Mouse (Mus musculus) hindbrain, embryonic 16.5 days (tissue): ENCODE results near the gene Dpp9. TPM values are rescaled to one million over a fixed set of nuclear protein-coding genes. Genes with fewer than 3 reads are reported as not detected.
A peak's percentile ranks its signal among the peaks of the same experiment; 100 is the strongest.
"Not testable (repeated sequence)": the region's sequence is repeated elsewhere in the genome, so short reads cannot be mapped to it uniquely, and the experiment has no call there.

Experiments used
- ATAC-seq: fragments of 200-750 bp; cut with Nextera tagmentation; 2 replicates; pipeline ENCODE4 v1.8.0; 2017; ENCODE audit warnings: moderate TSS enrichment, moderate library complexity
- H3K27ac ChIP-seq: fragments of 300-500 bp; sonication (generic); 2 replicates; pipeline ENCODE4 v1.5.1; 2014; ENCODE audit warnings: low read depth, mild to moderate bottlenecking, control low read depth, low read length, moderate library complexity
- H3K27me3 ChIP-seq: fragments of 300-500 bp; sonication (generic); replicated peaks from 2 replicates; pipeline ENCODE4 v1.6.1; 2014; ENCODE audit warnings: low read length; ENCODE audit not compliant: control insufficient read depth, insufficient read depth
- H3K36me3 ChIP-seq: fragments of 300-500 bp; sonication (generic); 2 replicates; pipeline ENCODE4 v1.6.1; 2014; ENCODE audit warnings: mild to moderate bottlenecking, low read length, moderate library complexity, mixed read lengths; ENCODE audit not compliant: control insufficient read depth, insufficient read depth
- H3K4me1 ChIP-seq: fragments of 300-500 bp; sonication (generic); 2 replicates; pipeline ENCODE4 v1.6.1; 2014; ENCODE audit warnings: low read depth, low read length; ENCODE audit not compliant: control insufficient read depth, insufficient read depth
- H3K4me2 ChIP-seq: fragments of 300-500 bp; sonication (generic); 2 replicates; pipeline ENCODE4 v1.6.1; 2014; ENCODE audit warnings: mild to moderate bottlenecking, low read length, control low read depth, moderate library complexity
- H3K4me3 ChIP-seq: fragments of 300-500 bp; sonication (generic); 2 replicates; pipeline ENCODE4 v1.5.1; 2014; ENCODE audit warnings: mild to moderate bottlenecking, low read length, control low read depth, moderate library complexity
- H3K9ac ChIP-seq: fragments of 300-500 bp; sonication (generic); 2 replicates; pipeline ENCODE4 v1.6.1; 2014; ENCODE audit warnings: low read depth, mild to moderate bottlenecking, control low read depth, low read length, moderate library complexity
- H3K9me3 ChIP-seq: fragments of 300-500 bp; sonication (generic); 2 replicates; pipeline ENCODE4 v1.6.1; 2014; ENCODE audit warnings: mild to moderate bottlenecking, low read length, moderate library complexity; ENCODE audit not compliant: control insufficient read depth
- WGBS: fragments of 180-500 bp; shearing (Covaris S2); extraction: QIAGEN DNeasy Blood & Tissue Kit; methylation state at CpG from one replicate; pipeline ENCODE4 v1.1.7; 2014; 5-methylcytosine and 5-hydroxymethylcytosine counted together
- polyA plus RNA-seq: library from polyadenylated mRNA; unstranded; fragments of >200 nt; fragmentation: Nextera tagmentation; extraction: Ambion mirVana; gene quantifications from 2 replicates; pipeline ENCODE4 v1.2.1, GENCODE M21; 2015

Dpp9 gene
- polyA plus RNA-seq, 1 experiment from 2014 or later, result 21.0 TPM

DNA sequence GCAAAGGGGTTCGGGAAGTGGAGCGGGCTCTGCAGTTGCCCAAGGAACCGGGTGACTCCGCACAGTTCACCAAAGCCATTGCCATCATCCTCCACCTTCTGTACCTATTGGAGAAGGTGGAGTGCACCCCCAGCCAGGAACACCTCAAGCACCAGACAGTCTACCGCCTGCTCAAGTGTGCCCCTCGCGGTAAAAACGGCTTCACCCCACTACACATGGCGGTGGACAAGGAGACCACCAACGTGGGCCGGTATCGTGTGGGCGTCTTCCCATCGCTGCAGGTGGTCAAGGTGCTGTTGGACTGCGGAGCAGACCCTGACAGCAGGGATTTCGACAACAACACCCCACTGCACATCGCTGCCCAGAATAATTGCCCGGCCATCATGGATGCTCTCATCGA lies 39.6 kb upstream of the Dpp9 start:
- 97% methylated on average over 19 of the region's 19 CpGs for WGBS
- peaks cover 53% of the 10 kb centered on the region for H3K4me1 ChIP-seq
- not testable (repeated sequence) for H3K27me3 ChIP-seq, H3K4me3 ChIP-seq, H3K9me3 ChIP-seq, H3K27ac ChIP-seq, H3K9ac ChIP-seq, ATAC-seq
- H3K36me3 ChIP-seq, result peaks cover 18% of the 10 kb centered on the region
- H3K4me2 ChIP-seq, result peak overlapping the region; percentile 93; the same call in 1 of the 2 replicates

DNA sequence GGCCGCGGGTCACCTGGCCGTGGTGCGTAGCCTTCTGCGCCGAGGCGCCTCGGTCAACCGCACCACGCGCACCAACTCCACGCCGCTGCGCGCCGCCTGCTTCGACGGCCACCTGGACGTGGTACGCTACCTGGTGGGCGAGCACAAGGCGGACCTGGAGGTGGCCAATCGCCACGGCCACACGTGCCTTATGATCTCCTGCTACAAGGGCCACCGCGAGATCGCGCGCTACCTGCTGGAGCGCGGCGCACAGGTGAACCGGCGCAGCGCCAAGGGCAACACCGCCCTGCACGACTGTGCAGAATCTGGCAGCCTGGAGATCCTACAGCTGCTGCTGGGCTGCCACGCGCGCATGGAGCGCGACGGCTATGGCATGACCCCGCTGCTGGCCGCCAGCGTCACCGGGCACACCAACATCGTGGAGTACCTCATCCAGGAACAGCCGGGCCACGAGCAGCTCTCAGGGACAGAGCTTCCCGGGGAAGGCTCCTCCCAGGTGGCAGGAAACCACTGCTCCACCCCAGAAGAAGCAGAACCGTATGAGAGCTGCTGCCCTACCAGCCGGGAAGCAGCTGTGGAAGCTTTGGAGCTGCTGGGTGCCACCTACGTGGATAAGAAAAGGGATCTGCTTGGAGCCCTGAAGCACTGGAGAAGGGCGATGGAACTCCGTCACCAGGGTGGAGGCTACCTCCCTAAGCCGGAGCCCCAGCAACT lies 38.6 kb upstream of the Dpp9 start:
- H3K4me3 ChIP-seq, result peak overlapping the region; percentile 64
- H3K27ac ChIP-seq, result peak overlapping the region; percentile 83
- peak overlapping the region; percentile 79 for H3K9ac ChIP-seq
- no peaks in the 10 kb centered on the region for H3K9me3 ChIP-seq
- peaks cover 50% of the 10 kb centered on the region for H3K4me1 ChIP-seq
- H3K27me3 ChIP-seq, result no peaks in the 10 kb centered on the region
- H3K4me2 ChIP-seq, result peak overlapping the region; percentile 93
- no peak for ATAC-seq
- 10% methylated on average over 52 of the region's 58 CpGs for WGBS
- H3K36me3 ChIP-seq, result peaks cover 18% of the 10 kb centered on the region

DNA sequence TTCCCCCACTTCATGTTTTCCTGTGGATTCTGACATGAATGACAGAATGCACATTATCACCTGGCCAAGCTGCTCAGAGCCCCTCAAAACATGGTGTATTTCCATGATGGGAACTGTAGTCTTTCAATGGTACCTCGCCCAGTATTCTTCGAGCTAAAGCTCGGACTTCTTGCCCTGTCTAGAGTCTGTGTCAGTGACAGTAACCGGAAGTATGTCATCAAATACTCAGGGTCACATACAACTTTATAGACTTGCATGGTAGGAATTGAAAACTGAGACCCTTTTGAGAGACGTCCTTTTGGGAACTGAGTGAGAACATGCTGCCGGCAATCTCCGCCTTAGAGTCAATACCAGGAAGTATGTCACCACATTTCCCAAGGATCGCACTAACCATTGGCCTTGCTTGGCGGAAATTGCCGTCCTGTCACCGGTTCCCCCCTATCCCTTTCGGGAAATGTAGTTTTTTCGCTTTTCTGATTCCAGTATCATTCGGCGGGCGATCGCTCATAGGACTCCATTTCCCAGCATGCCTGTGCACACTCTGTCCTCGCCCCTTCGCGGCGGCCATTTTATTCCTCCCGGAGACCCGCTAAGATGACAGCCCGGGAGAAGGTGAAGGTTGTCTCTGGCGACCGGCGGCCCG lies 37.7 kb upstream of the Dpp9 start, which contains the start of gene Fem1a:
Gene Fem1a, plus strand, starts transcription at position 572 of the 643 bp plus-strand sequence.
- Histone ChIP-seq H3K4me2 (peak within 1 kb of the TSS; percentile 93), H3K9me3 (no peaks in the 10 kb centered on the region), H3K27ac (peak within 1 kb of the TSS; percentile 95), H3K27me3 (no peaks in the 10 kb centered on the region), H3K9ac (peak within 1 kb of the TSS; percentile 79), H3K4me3 (peak within 1 kb of the TSS; percentile 64), H3K36me3 (peaks cover 14% of the 10 kb centered on the region; the same call in 1 of the 2 replicates), H3K4me1 (peaks cover 44% of the 10 kb centered on the region)
- peak; percentile 93 for ATAC-seq
- 0% methylated on average over 28 of the region's 28 CpGs for WGBS

DNA sequence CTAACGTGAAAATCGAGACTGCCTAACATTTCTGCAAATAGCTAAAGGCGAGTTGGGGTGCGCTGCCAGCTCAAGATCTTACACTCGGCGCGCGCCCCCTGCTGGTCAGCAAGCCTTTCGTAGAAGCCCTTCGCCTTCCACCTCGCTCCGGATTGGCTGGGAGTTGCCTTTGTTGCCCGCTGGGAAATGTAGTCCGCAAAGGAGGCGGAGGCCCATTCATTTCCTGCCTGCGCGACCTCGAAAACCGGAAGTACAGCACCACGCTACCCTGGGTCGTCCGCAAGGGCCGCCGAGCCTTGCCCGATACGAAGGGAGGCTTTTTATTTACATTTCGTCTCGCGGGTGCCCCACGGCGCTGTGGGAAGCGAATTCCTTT lies 37.1 kb upstream of the Dpp9 start:
- peaks cover 44% of the 10 kb centered on the region for H3K4me1 ChIP-seq
- WGBS, result under 1% methylated on average over 32 of the region's 32 CpGs
- peak; percentile 90 for ATAC-seq
- H3K4me2 ChIP-seq, result peak overlapping the region; percentile 74
- no peaks in the 10 kb centered on the region for H3K27me3 ChIP-seq
- peak overlapping the region; percentile 69 for H3K9ac ChIP-seq
- no peaks in the 10 kb centered on the region for H3K9me3 ChIP-seq
- peak overlapping the region; percentile 64 for H3K4me3 ChIP-seq
- peak overlapping the region; percentile 95 for H3K27ac ChIP-seq
- H3K36me3 ChIP-seq, result peaks cover 11% of the 10 kb centered on the region; the same call in 1 of the 2 replicates

DNA sequence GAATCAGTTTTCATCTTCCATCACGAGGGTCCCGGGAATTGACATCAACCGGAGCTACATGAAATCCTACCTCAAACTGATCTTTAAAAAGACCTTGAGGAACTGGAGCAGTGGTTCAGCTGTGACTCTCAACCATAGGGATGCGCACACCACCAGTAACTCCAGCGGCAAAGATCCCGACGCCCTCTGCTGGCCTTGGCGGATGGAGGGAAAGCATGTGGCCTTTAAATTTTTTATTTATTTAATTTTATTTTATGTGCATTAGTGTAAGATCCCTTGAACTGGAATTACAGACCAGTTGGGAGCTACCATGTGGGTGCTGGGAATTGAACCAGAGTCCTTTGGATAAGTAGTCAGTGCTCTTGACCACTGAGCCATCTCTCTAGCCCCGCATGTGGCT lies 36.7 kb upstream of the Dpp9 start:
- H3K4me1 ChIP-seq, result peaks cover 45% of the 10 kb centered on the region
- peak overlapping the region; percentile 40 for H3K9ac ChIP-seq

DNA sequence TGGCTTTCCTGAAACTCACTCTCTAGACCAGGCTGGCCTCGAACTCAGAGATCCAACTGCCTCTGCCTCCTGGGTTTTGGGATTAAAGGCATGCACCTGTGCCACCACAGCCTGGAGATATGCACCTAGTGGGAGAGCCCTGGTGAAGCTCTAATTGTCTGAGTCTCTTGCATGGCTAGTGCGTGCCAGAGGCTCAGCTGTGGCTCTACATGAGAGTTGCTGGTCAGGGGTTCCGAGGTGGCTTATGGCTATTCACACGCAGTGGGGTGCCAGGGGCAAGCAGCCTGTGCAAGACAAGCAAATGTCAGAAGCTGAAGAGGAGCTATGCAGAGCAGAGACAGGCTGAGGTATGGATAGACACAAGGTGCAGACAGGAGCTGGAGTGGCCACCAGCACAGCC lies 36.0 kb upstream of the Dpp9 start:
- peak overlapping the region; percentile 21 for H3K27ac ChIP-seq
- H3K27me3 ChIP-seq, result no peaks in the 10 kb centered on the region
- H3K4me2 ChIP-seq, result no peak overlapping the region
- no peak overlapping the region for H3K4me3 ChIP-seq
- no peak for ATAC-seq
- H3K9ac ChIP-seq, result peak overlapping the region; percentile 17; the same call in 1 of the 2 replicates
- peaks cover 39% of the 10 kb centered on the region for H3K4me1 ChIP-seq
- no peaks in the 10 kb centered on the region for H3K9me3 ChIP-seq
- 79% methylated on average over 4 of the region's 4 CpGs for WGBS
- H3K36me3 ChIP-seq, result peaks cover 5% of the 10 kb centered on the region; the same call in 1 of the 2 replicates

More for the DNA sequence above, 36.7 kb upstream of the Dpp9 start:
- H3K36me3 ChIP-seq, result peaks cover 11% of the 10 kb centered on the region; the same call in 1 of the 2 replicates
- peak; percentile 5; the same call in 1 of the 2 replicates for ATAC-seq
- WGBS, result 13% methylated on average over 9 of the region's 9 CpGs
- peak overlapping the region; percentile 95 for H3K27ac ChIP-seq
- peak overlapping the region; percentile 46 for H3K4me2 ChIP-seq
- H3K27me3 ChIP-seq, result no peaks in the 10 kb centered on the region
- no peaks in the 10 kb centered on the region for H3K9me3 ChIP-seq
- H3K4me3 ChIP-seq, result peak overlapping the region; percentile 64

DNA sequence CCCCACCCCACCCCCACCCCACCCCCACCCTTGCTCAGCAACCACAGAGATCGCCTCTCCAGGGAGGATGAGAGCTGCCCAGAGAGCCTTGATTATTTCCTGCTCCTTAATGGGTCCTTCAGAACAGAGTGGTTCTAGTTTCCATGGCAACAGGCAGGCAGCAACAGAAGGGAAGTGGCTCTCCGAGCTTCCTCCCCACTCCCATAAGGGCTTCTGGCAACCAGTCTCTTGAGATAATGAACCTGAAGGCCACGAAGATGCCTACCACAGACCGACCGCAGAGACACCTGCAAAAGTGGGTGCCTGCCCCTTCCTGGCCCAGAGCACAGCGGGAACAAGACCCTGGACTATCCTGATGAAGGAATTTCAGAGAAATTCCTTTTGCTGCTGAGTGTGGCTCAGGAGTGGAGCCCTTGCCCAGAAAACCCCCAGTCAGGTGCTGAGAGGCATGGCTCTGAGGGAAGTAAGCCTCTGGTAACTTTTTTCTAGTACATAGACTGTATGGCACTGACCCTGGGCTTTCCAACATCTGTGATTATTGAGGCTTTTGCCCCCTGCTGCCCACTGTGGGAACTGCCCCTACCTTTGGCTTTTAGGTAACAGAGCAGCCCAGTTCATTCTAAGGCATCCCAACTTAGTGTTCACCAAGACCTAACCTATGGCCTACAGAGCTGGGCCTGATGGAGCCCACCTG lies 32.6 kb upstream of the Dpp9 start:
- H3K9me3 ChIP-seq, result no peaks in the 10 kb centered on the region
- WGBS, result 14% methylated on average over 6 of the region's 6 CpGs
- no peak overlapping the region for H3K4me3 ChIP-seq
- H3K4me2 ChIP-seq, result peak overlapping the region; percentile 38
- peak; percentile 53 for ATAC-seq
- peak overlapping the region; percentile 35; the same call in 1 of the 2 replicates for H3K9ac ChIP-seq
- no peaks in the 10 kb centered on the region for H3K36me3 ChIP-seq
- peaks cover 16% of the 10 kb centered on the region for H3K4me1 ChIP-seq
- 0 out of 2 replicates have a peak, but pooled peaks cover 3% of the 10 kb centered on the region for H3K27me3 ChIP-seq
- H3K27ac ChIP-seq, result peak overlapping the region; percentile 67

DNA sequence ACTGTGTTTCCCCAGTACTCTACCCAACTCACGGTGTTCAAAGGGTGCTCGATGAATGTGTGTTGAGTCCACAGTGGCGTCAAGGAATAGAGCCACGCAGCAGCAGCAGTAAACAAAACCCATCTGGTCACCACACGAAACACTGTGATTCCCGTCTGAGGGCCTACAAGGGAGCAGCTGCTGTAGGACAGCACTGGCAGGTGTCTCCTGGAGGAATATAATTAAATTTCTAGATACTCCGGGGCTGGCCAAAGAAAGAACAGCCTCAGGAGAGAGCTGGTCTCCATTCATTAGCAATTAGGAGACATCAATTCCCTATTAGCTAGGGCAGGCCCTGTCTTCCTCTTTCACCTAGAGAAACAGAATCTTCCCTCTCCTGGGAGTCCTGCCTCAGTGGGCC lies 26.9 kb upstream of the Dpp9 start:
- H3K9me3 ChIP-seq, result no peaks in the 10 kb centered on the region
- 36% methylated on average over 7 of the region's 7 CpGs for WGBS
- peaks cover 5% of the 10 kb centered on the region for H3K27me3 ChIP-seq
- ATAC-seq, result no peak
- no peaks in the 10 kb centered on the region for H3K36me3 ChIP-seq
- H3K4me1 ChIP-seq, result peaks cover 6% of the 10 kb centered on the region
- H3K4me2 ChIP-seq, result no peak overlapping the region
- H3K9ac ChIP-seq, result no peak overlapping the region
- no peak overlapping the region for H3K27ac ChIP-seq
- H3K4me3 ChIP-seq, result no peak overlapping the region
